Mouse (Mus musculus) brain, embryonic 14.5 days (tissue): ENCODE measurements around the gene Cldn9.

Experiments
- CTCF ChIP-seq: fragments of 200-500 bp; IDR thresholded peaks from 2 replicates; pipeline ENCODE4 v1.5.1; 2012; ENCODE audit warnings: inconsistent platforms, mild to moderate bottlenecking, moderate library complexity, borderline replicate concordance; ENCODE audit not compliant: insufficient read depth, insufficient read length; ENCODE audit errors: extremely low read depth
- POLR2A ChIP-seq: fragments of 200-500 bp; IDR thresholded peaks from 2 replicates; pipeline ENCODE4 v1.6.1; 2012; ENCODE audit warnings: mild to moderate bottlenecking, inconsistent platforms, borderline replicate concordance; ENCODE audit not compliant: poor library complexity, insufficient read depth, insufficient read length, severe bottlenecking; ENCODE audit errors: extremely low read depth

DNA sequence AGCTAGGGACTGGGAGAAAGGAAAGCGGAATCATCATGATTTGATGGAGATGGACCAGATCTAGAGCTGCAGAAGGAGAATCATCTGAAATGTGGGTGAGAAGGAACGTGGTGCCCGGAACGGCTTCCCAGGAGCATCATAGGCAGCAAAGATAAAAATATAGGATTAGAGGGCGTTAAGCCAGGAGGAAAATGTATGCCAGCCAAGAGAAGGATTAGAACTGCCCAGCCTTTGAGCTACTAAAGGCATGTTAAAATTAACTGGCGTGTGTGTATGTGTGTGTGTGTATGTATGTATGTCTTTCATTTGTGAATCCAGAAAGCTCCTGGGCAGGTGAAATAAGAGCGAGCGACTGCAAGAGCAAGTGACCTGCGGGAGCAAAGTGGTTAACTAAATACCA is 19.5 kb upstream of the Cldn9 start:
- no peak for TF ChIP-seq POLR2A
- no peak for TF ChIP-seq CTCF
